Mouse (Mus musculus) spleen, embryonic (tissue): Measurements from ENCODE around the gene Tnfrsf14.

Experiments
- CTCF ChIA-PET: fragments of 350-600 bp; sonication (Branson Sonifier 250); formaldehyde crosslinking; loops from one replicate; lab custom pipeline; 2022; lab: Charles Lee

Tnfrsf14 gene

DNA sequence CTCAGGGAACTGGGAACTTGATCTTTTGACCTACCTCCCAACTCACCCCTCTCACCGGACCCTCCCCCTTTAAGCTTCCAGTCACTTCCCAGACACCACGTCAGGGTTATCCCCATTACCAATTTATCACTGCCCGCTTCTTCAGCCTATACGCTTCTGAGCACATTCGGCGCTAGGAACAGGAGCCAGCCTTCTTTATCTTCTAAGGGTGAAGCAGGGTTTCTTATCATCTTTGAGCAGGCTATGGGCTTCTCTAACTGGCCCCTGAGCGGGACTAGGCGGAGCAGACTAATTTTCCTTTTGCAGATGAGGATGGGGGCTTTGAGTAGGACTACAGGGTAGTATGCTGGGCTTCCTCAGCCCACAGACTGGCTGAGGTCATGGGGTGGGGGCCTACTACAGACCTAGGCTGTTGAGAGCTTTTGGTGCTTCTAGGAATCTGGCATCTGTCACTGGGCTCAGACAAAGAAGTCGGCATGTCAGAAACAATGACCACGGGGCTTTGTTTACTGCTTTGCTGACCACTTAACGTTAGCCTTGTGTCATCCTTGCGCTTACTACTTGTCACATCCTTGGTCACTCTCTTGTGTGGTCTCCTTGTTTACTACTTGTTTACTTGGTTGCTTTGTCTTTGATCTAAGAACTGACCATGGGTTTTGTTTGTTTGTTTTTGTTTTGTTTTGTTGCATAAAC, at the start of gene Tnfrsf14:
Gene Tnfrsf14 (minus strand): TSS at position 169 of the 693 bp plus-strand sequence.
- CTCF ChIA-PET: no interaction called here

DNA sequence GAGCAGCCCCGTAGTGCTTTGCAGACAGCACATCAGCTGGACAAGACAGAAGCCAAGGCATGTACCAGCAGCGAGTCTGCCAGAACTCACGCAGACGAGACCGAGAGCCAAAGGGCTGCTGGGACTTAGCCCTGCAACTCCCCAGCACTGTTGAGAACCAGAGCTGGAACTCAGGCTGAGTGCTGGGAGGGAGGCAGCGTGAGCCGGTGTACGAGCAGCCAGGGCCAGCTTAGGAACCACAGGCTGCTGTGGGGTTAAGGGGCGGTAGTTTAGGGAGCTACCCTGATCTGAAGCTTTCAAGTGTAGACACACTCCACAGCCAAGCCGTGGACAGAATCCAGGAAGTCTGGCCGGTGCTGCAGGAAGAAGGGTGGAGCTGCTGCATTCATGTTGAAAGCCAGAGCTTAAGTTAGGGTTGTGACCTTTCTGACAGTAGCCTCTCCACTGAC, 45.8 kb upstream of the Tnfrsf14 start:
- CTCF ChIA-PET: no interaction called here

DNA sequence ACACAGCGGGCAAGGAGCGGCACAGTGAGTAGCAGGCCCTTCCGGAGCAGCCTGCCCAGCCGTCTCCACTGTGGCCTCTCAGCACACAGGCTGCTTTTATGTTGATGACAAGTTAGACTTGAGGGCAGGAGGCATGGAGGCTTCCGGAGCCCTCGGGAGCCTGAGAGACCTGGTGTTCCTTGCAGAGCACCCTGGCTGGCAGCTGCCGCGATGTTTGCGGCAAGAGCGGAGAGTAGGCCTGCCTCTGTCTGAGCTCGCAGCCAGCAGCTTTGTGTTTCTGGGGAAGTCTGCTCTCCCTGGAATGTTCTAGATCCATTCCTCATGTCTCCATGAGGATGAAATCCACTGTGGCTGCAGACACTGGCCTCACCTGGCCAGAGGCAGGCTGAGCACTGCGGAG, 44.2 kb upstream of the Tnfrsf14 start:
- CTCF ChIA-PET: no interaction called here

DNA sequence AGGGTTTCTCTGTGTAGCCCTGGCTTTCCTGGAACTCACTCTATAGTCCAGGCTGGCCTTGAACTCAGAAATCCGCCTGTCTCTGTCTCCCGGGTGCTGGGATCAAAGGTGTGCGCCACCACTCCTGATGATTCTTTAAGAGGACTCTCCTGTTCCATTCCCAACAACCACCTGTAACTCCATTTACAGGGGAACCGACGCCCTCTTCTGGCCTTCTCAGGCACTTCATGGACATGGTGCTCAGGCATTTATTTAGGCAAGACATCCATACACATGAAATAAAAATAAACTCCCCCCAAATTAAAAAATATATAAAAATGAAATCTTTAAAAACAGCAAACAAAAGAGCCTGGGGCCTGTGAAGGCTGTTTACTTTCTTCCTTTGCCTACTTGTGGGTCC, 38.8 kb upstream of the Tnfrsf14 start:
- CTCF ChIA-PET: interaction anchor here (0.7 kb wide), 2 partner anchors 324 to 609 kb away, joined by 3 to 11 read pairs; no protein-coding TSS in a partner anchor

DNA sequence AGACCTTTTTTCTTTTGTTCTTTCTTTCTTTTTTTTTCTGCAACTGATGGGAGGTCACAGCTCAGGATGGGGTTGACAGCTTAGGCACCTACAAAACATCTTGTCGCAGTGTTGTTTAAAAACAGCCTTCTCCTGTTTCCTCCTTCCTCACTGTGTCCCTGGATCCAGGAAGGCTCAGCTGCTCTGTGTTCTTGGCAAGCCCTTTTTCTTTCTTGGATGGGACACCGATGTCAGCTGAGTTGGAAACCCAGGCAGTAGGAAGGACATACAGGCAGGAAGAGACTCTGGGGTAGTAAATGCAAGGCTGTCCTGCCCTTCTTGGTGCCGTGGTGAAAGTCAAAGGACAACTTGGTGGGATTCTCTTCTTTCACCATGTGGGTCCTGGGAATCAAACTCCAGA, 37.5 kb upstream of the Tnfrsf14 start:
- CTCF ChIA-PET: interaction anchor here (0.7 kb wide), 1 partner anchor 40 kb away, joined by 3 read pairs; no protein-coding TSS in a partner anchor

DNA sequence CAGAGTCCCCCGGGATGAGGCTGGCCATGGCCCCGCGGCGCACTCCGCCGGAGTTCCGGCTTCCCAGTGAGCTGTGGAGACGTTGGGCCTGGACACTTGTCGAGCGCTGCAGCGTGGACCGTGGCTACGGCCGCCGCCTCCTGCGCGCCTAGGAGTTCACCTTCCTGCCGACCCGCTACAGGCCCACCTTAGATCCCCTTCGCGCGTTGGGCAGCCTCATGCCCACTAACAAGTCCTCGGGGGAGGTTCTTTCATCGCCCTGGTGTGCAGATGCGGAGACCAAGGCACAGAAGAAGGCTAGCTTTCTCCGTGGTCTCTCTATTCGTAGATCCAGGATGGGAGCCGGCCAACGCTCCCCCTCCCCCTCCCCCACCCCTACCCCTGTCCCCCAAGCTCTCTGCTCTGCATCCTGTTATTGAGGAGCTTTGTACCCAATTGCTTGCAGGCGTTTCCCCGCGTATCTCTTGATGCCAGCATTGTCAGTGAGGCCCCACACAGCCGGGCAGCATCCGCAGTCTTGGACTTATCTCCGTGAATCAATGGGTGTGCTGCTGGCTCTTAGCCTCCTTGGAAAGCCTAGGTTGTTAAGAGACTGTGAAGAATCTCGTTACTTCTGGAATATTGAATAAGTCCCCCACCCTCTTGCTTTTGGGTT, 36.3 kb upstream of the Tnfrsf14 start:
- CTCF ChIA-PET: interaction anchor here (0.5 to 0.8 kb wide), 4 partner anchors 13 to 101 kb away, joined by 3 read pairs; no protein-coding TSS in a partner anchor

DNA sequence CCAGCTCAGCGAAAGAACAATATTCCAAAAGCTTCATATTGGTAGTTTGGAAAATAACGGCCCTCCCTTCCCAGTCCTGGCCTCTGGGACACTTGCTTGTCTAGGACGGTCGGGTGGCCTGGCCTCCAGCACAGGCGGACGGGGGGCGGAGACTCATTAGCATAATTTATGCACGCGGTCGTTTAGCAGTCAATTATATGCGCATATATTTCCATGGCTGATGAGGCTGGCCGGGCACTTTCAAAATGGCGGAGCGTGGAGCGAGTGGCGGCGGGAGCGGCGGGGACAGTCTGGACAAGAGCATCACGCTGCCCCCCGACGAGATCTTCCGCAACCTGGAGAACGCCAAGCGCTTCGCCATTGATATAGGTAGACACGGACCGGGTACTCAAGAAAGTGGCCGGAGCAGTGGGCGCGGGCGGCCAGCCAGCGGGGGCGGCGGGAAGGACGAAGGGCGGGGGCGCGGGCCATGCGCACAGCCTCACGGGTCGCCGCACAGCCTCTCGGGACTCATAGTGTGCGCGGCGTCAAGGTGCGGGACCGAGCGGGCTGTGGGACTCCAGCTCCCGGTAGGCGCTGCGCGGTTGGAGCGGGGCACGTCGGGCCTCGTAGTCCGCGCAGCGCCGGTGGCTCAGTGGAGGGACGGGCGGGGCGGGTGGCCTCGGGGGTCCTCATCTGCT, 35.7 kb upstream of the Tnfrsf14 start, which contains the start of gene Pank4:
Gene Pank4 (plus strand): TSS at position 223 of the 680 bp plus-strand sequence.
- CTCF ChIA-PET: interaction anchor here (0.5 to 0.8 kb wide), 3 partner anchors 24 to 100 kb away, joined by 3 read pairs; no protein-coding TSS in a partner anchor

DNA sequence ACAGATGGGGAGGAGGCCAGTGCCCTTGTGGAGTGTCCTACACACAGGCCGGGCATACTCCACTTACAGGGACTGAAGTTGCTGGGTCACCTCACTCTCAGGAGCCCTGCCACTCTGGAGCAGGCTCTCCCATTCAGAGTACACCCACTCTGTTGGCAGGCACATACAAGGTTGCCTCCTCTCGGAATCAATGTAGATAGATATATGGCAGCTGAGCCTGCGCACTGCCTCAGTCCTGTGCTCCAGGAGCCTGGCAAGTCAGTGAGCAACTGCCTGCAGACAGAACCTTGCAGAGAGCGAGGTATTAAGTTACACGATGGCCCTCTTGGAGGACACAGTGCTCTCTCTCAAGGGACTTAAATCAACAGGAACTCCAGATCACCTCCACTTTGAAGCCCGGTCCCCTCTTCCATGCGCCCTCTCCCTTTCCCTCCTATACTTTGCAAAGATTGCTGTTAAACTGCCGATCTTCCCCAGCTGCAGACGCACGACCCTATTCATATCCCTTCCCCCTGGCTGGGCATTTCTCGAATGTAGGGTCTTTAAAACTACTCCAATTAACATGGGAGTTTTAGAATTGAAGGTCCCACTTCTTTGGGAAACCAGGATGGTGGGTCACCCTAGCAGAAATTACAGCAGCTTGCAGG, 35.0 kb upstream of the Tnfrsf14 start:
- CTCF ChIA-PET: no interaction called here

DNA sequence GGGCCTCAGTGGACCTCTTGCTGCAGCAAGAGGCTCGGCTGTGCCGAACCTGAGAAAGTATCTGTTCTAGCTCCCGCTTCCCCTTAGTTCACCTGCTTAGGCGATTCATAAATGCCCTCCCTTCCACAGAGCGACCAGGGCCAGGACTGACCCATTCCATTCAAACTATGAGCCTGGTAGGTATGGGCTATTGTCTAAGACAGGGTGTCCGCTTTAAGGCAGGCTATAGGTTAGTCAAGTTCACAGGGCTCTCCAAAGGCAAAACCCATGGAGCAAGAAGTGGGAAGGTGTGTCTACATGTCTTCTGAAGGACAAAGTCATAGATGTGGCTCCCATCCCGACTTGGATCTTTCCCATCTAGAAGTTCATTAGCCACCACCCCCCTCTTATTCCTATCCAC, 34.3 kb upstream of the Tnfrsf14 start:
- CTCF ChIA-PET: interaction anchor here (1.0 kb wide), 1 partner anchor 25 kb away, joined by 3 read pairs; no protein-coding TSS in a partner anchor

DNA sequence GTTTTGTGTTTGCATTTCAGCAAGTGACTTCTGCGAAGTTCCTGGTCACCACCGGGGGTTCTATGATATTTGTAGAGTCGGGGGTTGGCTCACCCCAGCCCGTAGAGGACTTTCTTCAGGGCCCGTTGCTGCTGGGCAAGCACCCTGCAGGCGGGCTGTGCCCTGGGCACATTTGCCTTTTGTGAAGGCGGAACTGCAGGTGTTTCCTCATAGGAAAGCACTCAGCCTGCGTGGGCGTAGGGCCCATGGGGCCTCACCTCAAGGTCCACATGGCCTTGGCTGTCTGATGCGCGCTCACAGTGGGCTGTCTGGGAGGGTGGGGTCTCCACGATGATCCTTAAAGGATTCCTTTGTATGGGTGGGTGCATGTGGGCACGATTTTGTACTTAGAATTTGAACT, 33.5 kb upstream of the Tnfrsf14 start:
- CTCF ChIA-PET: interaction anchor here (1.0 to 1.4 kb wide), 2 partner anchors 9 to 24 kb away, joined by 3 read pairs; no protein-coding TSS in a partner anchor

DNA sequence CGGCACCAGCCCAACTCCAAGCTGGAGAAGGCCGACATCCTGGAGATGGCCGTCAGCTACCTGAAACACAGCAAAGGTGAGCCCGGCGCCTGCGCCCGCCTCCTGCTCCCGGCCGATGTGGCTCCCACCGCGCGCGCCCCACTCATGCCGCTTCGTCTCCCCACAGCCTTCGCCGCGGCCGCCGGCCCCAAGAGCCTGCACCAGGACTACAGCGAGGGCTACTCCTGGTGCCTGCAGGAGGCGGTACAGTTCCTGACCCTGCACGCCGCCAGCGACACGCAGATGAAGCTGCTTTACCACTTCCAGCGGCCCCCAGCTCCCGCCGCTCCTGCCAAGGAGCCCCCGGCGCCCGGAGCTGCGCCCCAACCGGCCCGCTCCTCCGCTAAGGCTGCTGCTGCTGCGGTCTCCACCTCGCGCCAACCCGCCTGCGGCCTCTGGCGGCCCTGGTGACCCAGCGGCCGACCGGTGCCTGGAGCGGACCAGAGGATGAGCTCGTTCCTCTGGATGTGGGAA, 32.9 kb upstream of the Tnfrsf14 start:
- CTCF ChIA-PET: interaction anchor here (1.4 kb wide), 1 partner anchor 9 kb away, joined by 3 read pairs; no protein-coding TSS in a partner anchor

DNA sequence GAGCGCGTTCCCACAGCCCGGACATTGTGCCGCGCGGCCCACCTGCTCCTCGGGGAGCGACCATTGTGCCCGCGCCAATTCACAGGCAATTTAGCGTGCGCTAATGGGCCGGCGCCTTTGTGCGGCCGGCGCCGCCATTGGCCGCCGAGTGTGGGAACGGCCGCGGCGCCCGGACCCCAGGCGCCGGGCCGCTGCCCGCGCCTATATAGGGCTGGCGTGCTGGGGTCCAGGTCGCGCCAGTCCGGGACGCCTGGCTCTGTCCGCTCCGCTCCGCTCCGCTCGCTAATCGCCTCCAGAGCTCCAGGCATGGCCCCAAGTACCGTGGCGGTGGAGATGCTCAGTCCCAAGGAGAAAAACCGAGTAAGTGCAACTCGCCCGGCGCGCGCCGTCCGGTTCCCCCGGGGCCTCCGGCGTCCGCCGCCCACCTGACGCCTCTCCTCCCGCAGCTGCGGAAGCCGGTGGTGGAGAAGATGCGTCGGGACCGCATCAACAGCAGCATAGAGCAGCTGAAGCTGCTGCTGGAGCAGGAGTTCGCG, 32.4 kb upstream of the Tnfrsf14 start, which contains the start of gene Hes5:
Gene Hes5 (plus strand): TSS at position 234 of the 536 bp plus-strand sequence.
- CTCF ChIA-PET: interaction anchor here (1.4 kb wide), 1 partner anchor 8 kb away, joined by 3 read pairs; no protein-coding TSS in a partner anchor

DNA sequence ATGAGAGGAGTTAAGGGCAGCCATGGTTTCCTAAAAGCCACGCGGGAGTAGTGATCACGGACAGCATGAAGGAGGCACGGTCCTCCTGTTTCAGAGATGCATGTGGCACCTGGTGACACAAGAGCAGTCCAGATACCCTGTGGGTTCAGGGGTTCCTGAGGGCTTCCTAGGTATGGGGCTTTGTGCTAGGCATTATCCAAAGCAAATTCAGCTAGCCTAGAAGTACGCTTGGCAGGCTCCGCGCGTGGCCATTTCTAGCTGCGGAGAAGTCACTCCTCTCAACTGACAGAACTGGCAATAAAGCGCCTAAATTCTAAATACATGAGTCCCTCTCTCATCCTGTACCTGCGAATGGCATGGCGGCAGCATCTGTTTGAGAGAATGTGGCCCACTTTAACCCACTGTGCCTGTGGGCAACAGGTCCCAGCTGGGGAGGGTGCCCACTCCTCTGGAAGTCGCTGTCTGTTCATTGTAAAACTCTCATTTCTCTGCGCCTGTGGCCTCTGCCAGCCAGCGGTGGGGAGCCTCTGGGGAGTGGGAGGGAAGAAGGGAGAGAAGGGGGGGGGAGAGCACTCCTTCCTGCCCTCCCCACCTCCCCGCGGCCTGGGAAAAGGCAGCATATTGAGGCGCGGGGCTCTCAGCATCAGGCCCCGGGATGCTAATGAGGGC, 31.8 kb upstream of the Tnfrsf14 start:
- CTCF ChIA-PET: no interaction called here

DNA sequence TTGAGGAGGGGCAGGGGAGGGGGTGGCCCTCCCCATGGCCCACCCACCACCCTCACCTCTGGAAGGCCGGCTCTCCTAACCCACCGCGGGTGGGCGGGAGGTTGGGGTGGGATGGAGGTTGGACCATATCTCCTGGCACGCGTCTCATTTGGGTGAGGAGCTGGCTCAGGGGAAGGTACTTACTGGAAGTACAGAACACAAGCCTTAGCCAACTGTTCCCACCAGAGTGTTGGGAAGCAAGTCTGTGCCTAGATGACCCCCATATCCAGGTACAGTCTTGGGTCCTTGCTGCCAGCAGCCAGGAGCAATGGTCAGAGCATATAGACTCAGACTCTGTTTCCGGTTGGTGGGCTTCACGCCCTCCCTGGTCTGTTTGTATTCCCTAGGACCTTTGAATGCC, 30.3 kb upstream of the Tnfrsf14 start:
- CTCF ChIA-PET: no interaction called here

DNA sequence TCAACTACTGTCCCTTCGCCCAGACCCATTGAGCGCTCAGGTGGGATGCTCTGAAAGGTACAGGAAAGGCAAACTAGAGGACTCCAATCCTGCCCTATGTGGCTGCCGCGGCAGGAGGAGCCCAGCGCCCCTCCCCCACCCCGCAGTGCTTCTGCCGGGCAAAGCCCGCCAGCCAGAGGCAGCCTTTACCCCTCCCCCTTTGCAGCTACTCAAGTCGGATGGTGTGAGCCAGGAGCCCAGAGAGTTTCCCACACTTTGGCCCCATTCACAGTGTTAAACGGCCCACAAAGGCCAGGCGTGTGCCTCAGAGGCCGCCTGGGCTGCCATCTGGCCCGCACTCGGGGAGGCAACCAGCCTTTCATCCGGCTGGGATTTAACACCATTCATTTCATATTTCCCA, 29.8 kb upstream of the Tnfrsf14 start:
- CTCF ChIA-PET: no interaction called here

DNA sequence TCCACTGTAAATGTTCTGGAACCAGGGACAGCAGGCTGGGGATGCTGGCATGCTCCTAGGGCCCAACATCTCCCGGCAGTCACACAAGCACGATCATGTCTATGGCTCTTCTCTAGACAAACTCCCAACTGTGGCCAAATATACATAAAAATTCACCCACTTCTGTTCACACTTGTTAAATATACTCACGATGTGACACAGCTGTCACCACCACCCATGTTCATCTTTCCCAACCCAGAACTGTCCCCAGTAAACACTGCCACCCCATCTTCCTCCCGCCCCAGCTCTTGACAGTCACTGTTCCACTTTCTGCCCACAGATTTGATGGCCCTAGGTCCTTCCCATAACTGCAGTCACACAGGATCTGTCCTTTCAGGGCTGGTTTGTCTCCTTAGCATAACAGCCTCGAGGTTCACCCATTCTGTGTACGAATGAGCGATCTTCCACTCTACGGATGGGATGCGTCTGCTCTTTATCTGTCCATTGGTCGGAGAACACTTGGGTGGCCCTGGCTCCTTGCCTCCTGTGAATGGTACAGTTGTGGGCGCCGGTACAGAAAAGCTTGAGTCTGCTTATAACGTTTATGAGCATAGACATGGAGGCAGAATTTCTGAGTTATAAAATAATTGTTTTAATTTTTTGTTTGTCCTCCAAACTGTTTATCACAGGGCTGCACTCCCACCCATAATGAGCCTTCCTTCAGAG, 29.1 kb upstream of the Tnfrsf14 start:
- CTCF ChIA-PET: interaction anchor here (0.6 kb wide), 1 partner anchor 9 kb away, joined by 3 read pairs; no protein-coding TSS in a partner anchor

DNA sequence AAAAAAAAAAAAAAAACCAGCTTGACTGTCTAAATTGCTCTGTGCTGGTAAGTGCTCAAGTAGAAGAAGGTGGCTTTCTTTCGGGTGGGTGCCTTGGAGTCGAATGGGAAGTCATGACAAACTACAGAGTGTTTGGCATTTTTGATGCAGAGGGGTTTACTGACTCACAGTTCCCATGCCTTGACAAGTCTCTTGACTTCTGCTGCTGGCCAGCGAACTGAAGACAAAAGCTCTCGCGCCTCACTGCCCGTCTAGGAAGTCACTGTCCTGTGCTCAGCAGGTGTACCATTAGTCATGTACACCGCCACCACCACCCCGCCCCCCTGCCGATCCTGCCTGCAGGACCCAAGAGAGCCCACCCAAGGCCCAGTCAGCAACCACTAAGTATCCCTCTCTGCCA, 28.2 kb upstream of the Tnfrsf14 start:
- CTCF ChIA-PET: no interaction called here

DNA sequence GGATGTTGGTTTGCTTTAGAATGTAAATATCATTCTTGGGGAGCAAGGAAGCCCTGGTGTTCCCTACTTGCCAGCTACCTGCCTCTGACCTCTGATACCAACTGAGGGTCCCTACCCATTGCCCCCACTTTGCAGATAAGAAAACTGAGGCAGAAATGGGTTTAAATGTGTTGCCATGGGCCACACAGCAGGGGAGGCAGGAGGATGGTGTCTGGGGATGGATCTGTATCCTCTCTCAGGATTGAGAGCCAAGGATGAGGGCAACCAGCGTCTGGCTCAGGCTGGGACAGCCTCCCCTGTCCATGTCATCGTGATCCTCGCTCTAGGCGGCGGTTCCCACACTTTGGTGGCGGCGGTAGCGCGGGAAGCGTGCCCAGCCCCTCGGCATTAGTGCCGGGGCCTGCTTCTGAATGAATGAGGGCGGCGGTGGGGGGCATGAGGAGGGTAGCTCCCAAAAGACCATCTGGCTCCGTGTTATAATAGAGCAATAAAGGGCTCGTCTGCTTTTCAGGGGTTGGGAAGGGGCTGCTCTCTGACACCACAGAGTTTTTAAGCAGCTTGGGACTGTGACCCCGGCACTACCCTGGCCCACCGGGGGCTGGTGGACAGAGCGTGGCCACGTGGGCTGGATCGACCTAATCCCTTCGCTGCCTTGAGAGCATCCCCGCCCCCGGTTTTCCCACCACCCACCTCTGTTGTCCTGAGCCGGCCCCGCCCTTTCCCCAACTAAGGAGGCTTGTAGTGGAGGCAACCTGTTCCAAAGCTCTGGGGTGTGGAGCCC, 24.3 kb upstream of the Tnfrsf14 start:
- CTCF ChIA-PET: interaction anchor here (1.1 kb wide), 1 partner anchor 9 kb away, joined by 3 read pairs; the partner anchor contains the start of gene Hes5
